Mouse (Mus musculus) limb, embryonic 15.5 days (tissue): Measurements from ENCODE around the gene Col23a1. TPM values are rescaled to one million over a fixed set of nuclear protein-coding genes. Genes with fewer than 3 reads are reported as not detected.
A peak's percentile ranks its signal among the peaks of the same experiment; 100 is the strongest.
"Not testable (repeated sequence)": the region's sequence is repeated elsewhere in the genome, so short reads cannot be mapped to it uniquely, and the experiment has no call there.

ENCODE experiments used
- ATAC-seq: fragments of 200-750 bp; cut with Nextera tagmentation; 2 replicates; pipeline ENCODE4 v1.8.0; 2017; ENCODE audit warnings: low read depth, moderate TSS enrichment; ENCODE audit not compliant: insufficient number of reproducible peaks, low FRiP score, low TSS enrichment
- H3K27ac ChIP-seq: fragments of 300-500 bp; sonication (generic); 2 replicates; pipeline ENCODE4 v1.5.1; 2015; ENCODE audit warnings: moderate library complexity, mild to moderate bottlenecking, inconsistent platforms
- H3K27me3 ChIP-seq: fragments of 300-500 bp; sonication (generic); 2 replicates; pipeline ENCODE4 v1.6.1; 2015; ENCODE audit warnings: inconsistent platforms
- H3K36me3 ChIP-seq: fragments of 300-500 bp; sonication (generic); 2 replicates; pipeline ENCODE4 v1.6.1; 2015; ENCODE audit warnings: inconsistent platforms
- H3K4me1 ChIP-seq: fragments of 300-500 bp; sonication (generic); 2 replicates; pipeline ENCODE4 v1.6.1; 2015; ENCODE audit warnings: inconsistent platforms
- H3K4me2 ChIP-seq: fragments of 300-500 bp; sonication (generic); 2 replicates; pipeline ENCODE4 v1.6.1; 2015; ENCODE audit warnings: mild to moderate bottlenecking, inconsistent platforms
- H3K4me3 ChIP-seq: fragments of 300-500 bp; sonication (generic); 2 replicates; pipeline ENCODE4 v1.5.1; 2015; ENCODE audit warnings: mild to moderate bottlenecking, inconsistent platforms
- H3K9ac ChIP-seq: fragments of 300-500 bp; sonication (generic); 2 replicates; pipeline ENCODE4 v1.6.1; 2015; ENCODE audit warnings: inconsistent platforms
- H3K9me3 ChIP-seq: fragments of 300-500 bp; sonication (generic); 2 replicates; pipeline ENCODE4 v1.6.1; 2016; ENCODE audit warnings: inconsistent platforms
- WGBS: fragments of 180-500 bp; shearing (Covaris S2); methylation state at CpG from one replicate; pipeline ENCODE4 v1.1.7; 2015; 5-methylcytosine and 5-hydroxymethylcytosine counted together
- polyA plus RNA-seq: library from polyadenylated mRNA; unstranded; fragments of >200 nt; fragmentation: Nextera tagmentation; extraction: Ambion mirVana; gene quantifications from 2 replicates; pipeline ENCODE4 v1.2.1, GENCODE M21; 2015

The Col23a1 gene
- polyA plus RNA-seq, 1 experiment from 2014 or later = 23.6 TPM

DNA sequence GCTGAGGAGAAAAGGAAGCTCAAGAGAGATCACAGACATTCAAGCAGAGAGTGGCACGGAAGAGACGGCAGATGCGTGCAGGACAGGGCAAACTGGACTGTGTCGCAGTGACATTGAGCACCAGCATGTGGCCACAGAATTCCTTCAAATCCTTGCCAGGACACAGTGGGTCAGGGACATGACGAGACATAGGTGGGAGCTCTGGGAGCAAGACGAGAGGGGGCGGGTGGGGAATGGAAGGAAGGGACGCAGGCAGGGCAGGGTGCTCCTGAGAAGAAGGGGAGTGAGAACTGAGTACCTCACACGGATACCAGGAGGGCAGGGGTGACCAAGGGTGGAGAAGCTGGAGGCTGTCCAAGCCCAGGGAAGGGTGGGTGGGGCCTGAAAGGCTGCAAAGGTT lies 61.4 kb downstream of the Col23a1 start:
- peaks cover 12% of the 10 kb centered on the region for H3K4me1 ChIP-seq
- WGBS = 67% methylated on average over 9 of the region's 9 CpGs
- H3K4me3 ChIP-seq = no peak overlapping the region
- no peaks in the 10 kb centered on the region for H3K36me3 ChIP-seq
- H3K9me3 ChIP-seq = no peaks in the 10 kb centered on the region
- H3K4me2 ChIP-seq = no peak overlapping the region
- no peak overlapping the region for H3K27ac ChIP-seq
- no peaks in the 10 kb centered on the region for H3K27me3 ChIP-seq
- H3K9ac ChIP-seq = no peak overlapping the region
- ATAC-seq = no peak

- H3K4me3 ChIP-seq = no peak overlapping the region
- no peak overlapping the region; the same call in 1 of the 2 replicates for H3K27ac ChIP-seq
- no peaks in the 10 kb centered on the region for H3K36me3 ChIP-seq
- no peaks in the 10 kb centered on the region for H3K9me3 ChIP-seq
- 33% methylated on average over 5 of the region's 5 CpGs for WGBS
- no peak; the same call in 1 of the 2 replicates for ATAC-seq
- no peak overlapping the region for H3K9ac ChIP-seq
- no peak overlapping the region for H3K4me2 ChIP-seq
- H3K4me1 ChIP-seq = peaks cover 12% of the 10 kb centered on the region
- no peaks in the 10 kb centered on the region for H3K27me3 ChIP-seq
Observed at GRCm38 (mm10) chr11:51351841-51352240, 62.1 kb downstream of the Col23a1 start.

- 61% methylated on average over 5 of the region's 5 CpGs for WGBS
- no peak overlapping the region for H3K4me3 ChIP-seq
- ATAC-seq = no peak
Observed at GRCm38 (mm10) chr11:51353746-51354145, 64.0 kb downstream of the Col23a1 start.

GRCm38 (mm10) chr11:51358981-51359380 lies 69.3 kb downstream of the Col23a1 start:
- not testable (repeated sequence) for H3K4me3 ChIP-seq, H3K4me1 ChIP-seq, H3K4me2 ChIP-seq, H3K27ac ChIP-seq, ATAC-seq, H3K9ac ChIP-seq, H3K36me3 ChIP-seq, H3K9me3 ChIP-seq, H3K27me3 ChIP-seq
- 91% methylated on average over 9 of the region's 9 CpGs for WGBS

More at GRCm38 (mm10) chr11:51353746-51354145, 64.0 kb downstream of the Col23a1 start:
- H3K36me3 ChIP-seq = no peaks in the 10 kb centered on the region
- no peaks in the 10 kb centered on the region for H3K9me3 ChIP-seq
- H3K9ac ChIP-seq = no peak overlapping the region
- no peaks in the 10 kb centered on the region for H3K27me3 ChIP-seq
- H3K4me1 ChIP-seq = peaks cover 7% of the 10 kb centered on the region
- H3K4me2 ChIP-seq = no peak overlapping the region
- H3K27ac ChIP-seq = no peak overlapping the region

GRCm38 (mm10) chr11:51364353-51364752 lies 74.6 kb downstream of the Col23a1 start:
- Histone ChIP-seq H3K9me3 (no peaks in the 10 kb centered on the region), H3K4me3 (no peak overlapping the region), H3K9ac (no peak overlapping the region), H3K27me3 (no peaks in the 10 kb centered on the region), H3K4me1 (no peaks in the 10 kb centered on the region), H3K4me2 (no peak overlapping the region), H3K27ac (no peak overlapping the region), H3K36me3 (no peaks in the 10 kb centered on the region)
- 87% methylated on average over 5 of the region's 5 CpGs for WGBS
- ATAC-seq = no peak

DNA sequence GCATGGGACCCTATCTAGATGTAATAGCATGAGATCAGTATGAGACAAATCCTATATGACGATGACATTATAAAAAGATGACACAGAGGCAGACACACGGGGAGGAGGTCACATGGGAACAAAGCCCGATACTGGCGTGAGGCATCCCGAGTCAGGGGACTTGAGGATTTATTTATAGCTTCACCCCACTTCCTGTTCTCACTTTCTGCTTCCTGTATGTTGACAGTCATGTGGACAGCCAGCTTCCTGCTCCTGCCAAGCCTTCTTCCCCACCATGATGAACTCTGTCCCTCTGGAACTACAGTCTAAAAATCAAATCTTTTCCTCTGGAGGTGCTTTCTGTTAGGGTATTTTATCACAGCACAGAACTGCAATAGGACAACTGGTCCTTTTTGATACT lies 77.6 kb downstream of the Col23a1 start:
- Histone ChIP-seq H3K9me3 (no peaks in the 10 kb centered on the region), H3K27me3 (no peaks in the 10 kb centered on the region), H3K27ac (no peak overlapping the region), H3K4me3 (no peak overlapping the region), H3K4me2 (no peak overlapping the region), H3K9ac (no peak overlapping the region), H3K36me3 (no peaks in the 10 kb centered on the region), H3K4me1 (peaks cover 10% of the 10 kb centered on the region)
- 75% methylated on average over 5 of the region's 5 CpGs for WGBS
- ATAC-seq = no peak

DNA sequence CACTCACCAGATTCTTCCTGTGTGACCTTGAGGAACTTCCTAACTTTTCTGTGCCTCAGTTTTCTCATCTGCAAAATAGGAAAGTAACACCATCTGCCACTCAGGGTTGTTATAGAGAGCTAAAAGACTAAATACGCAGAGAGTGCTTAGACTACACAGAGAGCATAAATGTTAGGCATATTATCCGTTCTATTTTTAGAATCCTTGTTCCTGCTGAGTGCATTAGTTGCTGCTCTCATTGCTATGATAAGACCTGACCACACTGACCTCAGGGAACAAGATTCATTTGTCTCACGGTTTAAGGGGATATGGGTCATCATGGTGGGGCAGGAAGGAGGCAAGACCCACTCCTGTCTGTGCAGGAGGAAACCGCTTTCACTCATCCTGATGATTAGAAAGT lies 80.6 kb downstream of the Col23a1 start:
- Histone ChIP-seq H3K27me3 (no peaks in the 10 kb centered on the region), H3K4me3 (no peak overlapping the region), H3K9me3 (no peaks in the 10 kb centered on the region), H3K27ac (no peak overlapping the region), H3K4me1 (peaks cover 10% of the 10 kb centered on the region), H3K4me2 (no peak overlapping the region), H3K36me3 (no peaks in the 10 kb centered on the region), H3K9ac (no peak overlapping the region)
- ATAC-seq = no peak
- WGBS = 64% methylated on average over 4 of the region's 4 CpGs

- Histone ChIP-seq H3K4me2 (no peak overlapping the region), H3K36me3 (no peaks in the 10 kb centered on the region), H3K27me3 (no peaks in the 10 kb centered on the region), H3K4me1 (peaks cover 10% of the 10 kb centered on the region), H3K4me3 (no peak overlapping the region), H3K9me3 (no peaks in the 10 kb centered on the region), H3K27ac (no peak overlapping the region), H3K9ac (no peak overlapping the region)
- 44% methylated on average over 4 of the region's 4 CpGs for WGBS
- no peak for ATAC-seq
Observed at GRCm38 (mm10) chr11:51371321-51371720, 81.6 kb downstream of the Col23a1 start.

DNA sequence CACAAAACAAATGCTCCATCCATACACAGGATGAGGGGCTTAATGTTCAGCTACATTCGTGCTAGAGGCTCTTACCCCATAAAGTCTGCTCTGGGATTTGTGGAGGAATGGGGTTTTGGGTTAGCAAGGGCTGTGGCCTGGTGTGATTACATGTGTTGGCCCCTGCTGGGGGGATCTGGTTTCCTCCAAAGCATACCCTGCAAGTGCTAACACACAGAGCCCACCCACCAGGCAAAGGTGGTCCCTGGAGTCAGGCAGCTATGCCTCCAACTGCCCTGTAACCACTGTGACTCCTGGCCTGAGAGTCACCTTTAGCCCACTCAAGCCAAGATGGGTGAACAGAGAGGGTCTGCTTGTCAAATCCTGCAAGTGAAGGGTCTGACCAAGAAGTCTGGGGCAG lies 82.2 kb downstream of the Col23a1 start:
- Histone ChIP-seq H3K9me3 (no peaks in the 10 kb centered on the region), H3K4me2 (no peak overlapping the region), H3K4me3 (no peak overlapping the region), H3K4me1 (peaks cover 10% of the 10 kb centered on the region), H3K36me3 (no peaks in the 10 kb centered on the region), H3K9ac (no peak overlapping the region), H3K27ac (no peak overlapping the region), H3K27me3 (0 out of 2 replicates have a peak, but pooled peaks cover 1% of the 10 kb centered on the region)
- 23% methylated on average over 1 of the region's 1 CpGs for WGBS
- no peak for ATAC-seq

DNA sequence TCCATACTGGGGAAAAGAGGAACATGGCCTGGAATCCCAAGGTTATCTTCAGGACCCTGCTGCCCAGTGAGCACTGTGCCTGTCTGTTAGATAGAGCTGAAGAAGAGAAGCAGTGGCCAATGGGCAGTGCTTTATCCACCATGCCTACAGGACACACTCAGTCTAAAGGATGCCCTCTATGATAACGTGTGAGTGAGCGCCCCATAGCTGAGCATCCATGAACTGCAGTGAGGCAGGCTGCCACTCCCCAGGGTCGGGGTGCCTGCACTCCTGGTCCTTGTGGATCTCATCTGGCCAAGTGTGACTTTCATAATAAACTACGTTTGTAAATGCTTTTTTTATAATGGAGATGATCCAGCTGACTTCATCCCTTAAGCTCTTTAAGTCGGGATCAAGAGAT lies 87.5 kb downstream of the Col23a1 start:
- ATAC-seq = no peak
- no peak overlapping the region for H3K9ac ChIP-seq
- no peaks in the 10 kb centered on the region for H3K9me3 ChIP-seq
- no peak overlapping the region for H3K27ac ChIP-seq
- no peak overlapping the region for H3K4me3 ChIP-seq
- H3K27me3 ChIP-seq = 0 out of 2 replicates have a peak, but pooled peaks cover 4% of the 10 kb centered on the region
- no peaks in the 10 kb centered on the region; the same call in 1 of the 2 replicates for H3K4me1 ChIP-seq
- no peak overlapping the region for H3K4me2 ChIP-seq
- WGBS = 52% methylated on average over 5 of the region's 5 CpGs
- no peaks in the 10 kb centered on the region for H3K36me3 ChIP-seq

DNA sequence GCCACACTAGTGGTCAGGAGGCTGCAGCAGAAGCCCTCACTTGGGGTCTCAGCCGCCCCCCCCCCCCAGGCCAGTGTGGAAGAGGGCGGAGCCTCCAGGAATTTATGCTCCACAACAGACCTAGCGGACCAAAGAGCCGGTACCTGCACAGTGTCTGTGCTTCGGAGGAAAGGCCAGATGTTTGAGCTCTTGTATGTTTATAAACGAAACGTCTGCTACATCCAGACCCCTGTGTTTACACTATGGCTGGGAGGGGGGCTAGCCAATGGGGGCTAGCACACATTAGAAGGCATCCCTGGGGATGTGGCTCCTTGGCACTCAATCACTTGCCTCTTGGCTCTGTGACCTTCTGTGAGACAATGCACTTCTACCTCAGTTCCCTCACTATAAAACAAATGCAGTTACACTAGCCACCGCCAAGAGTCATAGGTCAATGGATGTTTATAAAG lies 99.2 kb downstream of the Col23a1 start:
- Histone ChIP-seq H3K9me3 (no peaks in the 10 kb centered on the region), H3K4me3 (no peak overlapping the region), H3K27ac (no peak overlapping the region), H3K27me3 (no peaks in the 10 kb centered on the region), H3K9ac (no peak overlapping the region), H3K4me1 (peaks cover 50% of the 10 kb centered on the region), H3K4me2 (no peak overlapping the region), H3K36me3 (no peaks in the 10 kb centered on the region)
- no peak for ATAC-seq
- 37% methylated on average over 8 of the region's 8 CpGs for WGBS

- Histone ChIP-seq H3K9ac (no peak overlapping the region), H3K4me1 (peaks cover 50% of the 10 kb centered on the region), H3K4me3 (peak overlapping the region; percentile 7; the same call in 1 of the 2 replicates), H3K4me2 (peak overlapping the region; percentile 27; the same call in 1 of the 2 replicates), H3K27me3 (no peaks in the 10 kb centered on the region), H3K27ac (peak overlapping the region; percentile 81), H3K9me3 (no peaks in the 10 kb centered on the region), H3K36me3 (no peaks in the 10 kb centered on the region)
- 23% methylated on average over 10 of the region's 10 CpGs for WGBS
- no peak for ATAC-seq
Observed at GRCm38 (mm10) chr11:51389763-51390162, 100.0 kb downstream of the Col23a1 start.

DNA sequence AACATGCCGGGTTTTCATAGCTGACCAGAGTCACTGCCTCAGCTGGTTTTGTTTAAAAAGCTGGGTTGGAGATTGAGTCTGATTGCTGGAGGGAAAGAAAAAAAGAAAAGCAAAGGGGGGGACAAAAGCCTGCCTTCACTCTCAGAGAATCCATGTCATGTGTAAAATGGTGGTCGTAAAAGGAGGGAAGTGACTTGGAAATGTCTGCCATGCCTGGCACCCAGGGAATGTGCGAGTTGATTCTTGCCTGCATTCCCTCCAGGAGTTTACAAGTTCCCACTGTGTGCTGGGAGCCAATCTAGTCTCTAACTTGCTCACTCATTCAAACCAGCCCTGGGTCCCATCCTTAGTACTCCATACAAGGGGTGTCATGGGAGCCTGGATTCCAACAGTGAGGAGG lies 100.8 kb downstream of the Col23a1 start:
- no peaks in the 10 kb centered on the region for H3K9me3 ChIP-seq
- 0 out of 2 replicates have a peak overlapping the region, but pooled peaks have one; percentile 27 for H3K4me2 ChIP-seq
- 23% methylated on average over 3 of the region's 3 CpGs for WGBS
- no peaks in the 10 kb centered on the region for H3K27me3 ChIP-seq
- H3K27ac ChIP-seq = 0 out of 2 replicates have a peak overlapping the region, but pooled peaks have one; percentile 38
- no peak for ATAC-seq
- H3K4me1 ChIP-seq = peaks cover 54% of the 10 kb centered on the region
- no peak overlapping the region for H3K4me3 ChIP-seq
- no peaks in the 10 kb centered on the region for H3K36me3 ChIP-seq
- H3K9ac ChIP-seq = no peak overlapping the region
